Mouse (Mus musculus) forebrain, embryonic 11.5 days (tissue): ENCODE results near the gene Cldn24. TPM values are rescaled to one million over a fixed set of nuclear protein-coding genes. Genes with fewer than 3 reads are reported as not detected.

Experiments
- ATAC-seq: fragments of 200-750 bp; cut with Nextera tagmentation; replicated peaks from 2 replicates; pipeline ENCODE4 v1.8.0; 2017; ENCODE audit warnings: moderate TSS enrichment; ENCODE audit not compliant: low FRiP score
- DNase-seq: peaks from one replicate; pipeline ENCODE4 v3.0.0-alpha.2; 2017; ENCODE audit warnings: low spot score
- H3K27ac ChIP-seq: fragments of 300-500 bp; sonication (generic); 2 replicates; pipeline ENCODE4 v1.5.1; 2014; ENCODE audit warnings: low read depth, low read length
- H3K27me3 ChIP-seq: fragments of 300-500 bp; sonication (generic); 2 replicates; pipeline ENCODE4 v1.6.1; 2014; ENCODE audit warnings: mild to moderate bottlenecking, low read length, mixed read lengths; ENCODE audit not compliant: control insufficient read depth, insufficient read depth
- H3K36me3 ChIP-seq: fragments of 300-500 bp; sonication (generic); 2 replicates; pipeline ENCODE4 v1.6.1; 2014; ENCODE audit warnings: mild to moderate bottlenecking, low read length, moderate library complexity, mixed read lengths; ENCODE audit not compliant: control insufficient read depth, insufficient read depth
- H3K4me1 ChIP-seq: fragments of 300-500 bp; sonication (generic); replicated peaks from 2 replicates; pipeline ENCODE4 v1.6.1; 2014; ENCODE audit warnings: low read length, mixed read lengths; ENCODE audit not compliant: control insufficient read depth, insufficient read depth
- H3K4me2 ChIP-seq: fragments of 300-500 bp; sonication (generic); 2 replicates; pipeline ENCODE4 v1.6.1; 2014; ENCODE audit warnings: low read depth, mild to moderate bottlenecking, low read length, moderate library complexity, mixed read lengths; ENCODE audit not compliant: severe bottlenecking
- H3K4me3 ChIP-seq: fragments of 300-500 bp; sonication (generic); 2 replicates; pipeline ENCODE4 v1.5.1; 2014; ENCODE audit warnings: low read depth, low read length
- H3K9ac ChIP-seq: fragments of 300-500 bp; sonication (generic); 2 replicates; pipeline ENCODE4 v1.6.1; 2014; ENCODE audit warnings: low read length
- H3K9me3 ChIP-seq: fragments of 300-500 bp; sonication (generic); 2 replicates; pipeline ENCODE4 v1.6.1; 2016; ENCODE audit warnings: low read length, mixed read lengths; ENCODE audit not compliant: control insufficient read depth
- WGBS: fragments of 180-500 bp; shearing (Covaris S2); extraction: QIAGEN DNeasy Blood & Tissue Kit; methylation state at CpG from one replicate; pipeline ENCODE4 v1.1.7; 2014; 5-methylcytosine and 5-hydroxymethylcytosine counted together
- polyA plus RNA-seq: library from polyadenylated mRNA; unstranded; fragments of >200 nt; fragmentation: Nextera tagmentation; extraction: Ambion mirVana; gene quantifications from 2 replicates; pipeline ENCODE4 v1.2.1, GENCODE M21; 2014

Gene Cldn24
- polyA plus RNA-seq, 1 experiment from 2014 or later: not detected

DNA sequence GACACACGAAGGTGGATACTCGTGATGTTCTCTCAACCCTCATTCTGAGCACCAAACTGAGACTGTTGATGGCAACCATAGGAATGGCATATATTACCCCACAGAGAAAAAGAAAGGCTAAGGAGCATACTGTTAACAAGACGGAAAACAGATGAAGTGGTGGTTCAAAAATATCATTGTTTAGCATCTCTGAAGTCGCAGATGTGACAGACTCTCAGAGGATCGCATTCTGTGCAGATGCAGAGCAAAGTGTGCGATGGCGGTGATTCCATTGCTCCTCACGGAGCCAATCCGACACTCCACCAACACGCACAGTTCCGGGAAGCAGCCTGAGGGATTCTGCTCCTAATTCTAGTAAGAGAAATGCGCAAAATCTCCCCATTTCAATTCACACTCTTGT is 37.3 kb downstream of the Cldn24 start:
- Histone ChIP-seq H3K9ac (no peak overlapping the region), H3K9me3 (no peaks in the 10 kb centered on the region), H3K27ac (no peak overlapping the region), H3K36me3 (no peaks in the 10 kb centered on the region; the same call in 1 of the 2 replicates), H3K4me3 (no peak overlapping the region), H3K4me2 (no peak overlapping the region), H3K27me3 (no peaks in the 10 kb centered on the region), H3K4me1 (no peaks in the 10 kb centered on the region)
- WGBS: 93% methylated on average over 12 of the region's 12 CpGs
- DNase-seq (no peak), ATAC-seq (no peak)

DNA sequence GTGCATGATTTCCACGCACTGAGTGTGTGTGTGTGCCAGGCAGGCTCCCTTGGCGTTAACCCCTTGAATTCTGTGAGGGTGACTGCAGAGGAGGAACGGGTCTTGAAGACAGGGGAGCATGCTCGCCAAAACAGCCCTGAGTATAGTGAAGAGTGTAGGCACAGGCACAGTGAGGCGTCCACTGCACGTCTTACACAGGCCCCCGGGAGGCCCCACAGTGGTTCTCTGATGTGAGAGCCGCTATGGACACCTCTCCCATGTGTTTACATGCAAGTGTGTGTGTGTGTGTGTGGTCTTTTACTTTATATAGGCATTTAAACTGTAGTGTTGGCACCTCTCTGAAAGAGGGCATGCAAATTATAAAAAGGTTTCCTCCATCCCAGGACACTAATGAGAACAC is 44.6 kb downstream of the Cldn24 start:
- ATAC-seq: no peak

DNA sequence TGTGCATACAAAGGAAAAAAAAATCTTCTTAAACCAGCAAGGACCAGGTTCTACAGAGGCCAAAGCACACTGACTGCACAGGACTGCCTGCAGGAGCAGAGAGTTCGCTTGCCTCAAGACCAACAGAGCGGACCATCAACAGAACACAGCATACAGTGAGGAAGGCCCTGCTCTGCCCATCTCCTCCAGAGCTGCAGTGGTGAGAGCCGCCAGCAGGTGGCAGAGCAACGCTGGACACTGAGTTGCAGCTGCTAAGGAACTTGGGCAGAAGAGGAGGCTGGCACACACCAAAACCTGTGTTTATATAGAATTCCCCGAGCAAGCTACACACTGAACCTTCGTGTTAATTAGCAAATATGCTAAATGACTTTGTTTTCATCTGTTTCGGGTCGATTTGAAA is 45.1 kb downstream of the Cldn24 start:
- peak; percentile 89 for DNase-seq
- Histone ChIP-seq H3K4me2 (no peak overlapping the region), H3K27me3 (no peaks in the 10 kb centered on the region), H3K9me3 (no peaks in the 10 kb centered on the region), H3K4me3 (no peak overlapping the region), H3K36me3 (no peaks in the 10 kb centered on the region; the same call in 1 of the 2 replicates), H3K9ac (no peak overlapping the region), H3K27ac (no peak overlapping the region), H3K4me1 (no peaks in the 10 kb centered on the region)
- peak; percentile 67; the same call in 1 of the 2 replicates for ATAC-seq
- 36% methylated on average over 8 of the region's 8 CpGs for WGBS

More for the DNA sequence above, 44.6 kb downstream of the Cldn24 start:
- Histone ChIP-seq H3K36me3 (no peaks in the 10 kb centered on the region; the same call in 1 of the 2 replicates), H3K9me3 (no peaks in the 10 kb centered on the region), H3K9ac (no peak overlapping the region), H3K4me1 (no peaks in the 10 kb centered on the region), H3K4me3 (no peak overlapping the region), H3K27me3 (no peaks in the 10 kb centered on the region), H3K4me2 (no peak overlapping the region), H3K27ac (no peak overlapping the region)
- 87% methylated on average over 8 of the region's 8 CpGs for WGBS
- DNase-seq: no peak

Other genes starting within 250 kb of the Cldn24 start
- gene Ing2, start 146.6 kb upstream of the Cldn24 start, polyA plus RNA-seq: 10.6 and 11.0 TPM in 2 replicates
- 45.7 and 46.3 TPM in 2 replicates for gene Cdkn2aip, start 108.2 kb upstream of the Cldn24 start, polyA plus RNA-seq
- not detected in 2 replicates for gene Cldn22, start 2.3 kb downstream of the Cldn24 start, polyA plus RNA-seq
- 9.4 and 10.3 TPM in 2 replicates for gene Wwc2, start 168.8 kb downstream of the Cldn24 start, polyA plus RNA-seq